Mouse (Mus musculus) macrophage (primary cell): ENCODE results near the gene Lrrc73. TPM values are rescaled to one million over a fixed set of nuclear protein-coding genes. Genes with fewer than 3 reads are reported as not detected.

Experiments
- H3K27ac ChIP-seq: fragments of 350-480 bp; formaldehyde crosslinking; 2 replicates; pipeline ENCODE4 v1.9.0; 2021
- H3K36me3 ChIP-seq: fragments of 350-480 bp; formaldehyde crosslinking; 2 replicates; pipeline ENCODE4 v1.9.0; 2021; ENCODE audit errors: inconsistent target
- H3K4me3 ChIP-seq: fragments of 350-480 bp; formaldehyde crosslinking; 2 replicates; pipeline ENCODE4 v1.9.0; 2021; ENCODE audit errors: inconsistent target
- H3K79me2 ChIP-seq: fragments of 350-480 bp; formaldehyde crosslinking; 2 replicates; pipeline ENCODE4 v1.9.0; 2021; ENCODE audit errors: inconsistent target
- WGBS: methylation state at CpG from one replicate; pipeline ENCODE4 v1.1.7; 2026; ENCODE audit warnings: inconsistent platforms; ENCODE audit not compliant: missing documents; 5-methylcytosine and 5-hydroxymethylcytosine counted together
- polyA plus RNA-seq: library from polyadenylated mRNA; stranded (reverse); fragments of 250-400 nt; gene quantifications from 3 replicates; pipeline ENCODE4 v1.2.4, GENCODE M21; 2018; ENCODE audit warnings: inconsistent platforms

Gene Lrrc73
- polyA plus RNA-seq, 1 experiment from 2014 or later = not detected

GRCm38 (mm10) chr17:46247512-46248188 is 5.7 kb upstream of the Lrrc73 start, which contains the start of the genes Polr1c and Yipf3:
TSS of gene Polr1c (minus strand) at chr17:46248054.
TSS of gene Yipf3 (plus strand) at chr17:46248080.
- peaks cover 61% of the 10 kb centered on the region for H3K36me3 ChIP-seq
- H3K79me2 ChIP-seq = peaks cover 39% of the 10 kb centered on the region
- WGBS = under 1% methylated on average over 53 of the region's 53 CpGs
- peak within 1 kb of the TSS; percentile 46 for H3K27ac ChIP-seq
- peak within 1 kb of the TSS; percentile 96 for H3K4me3 ChIP-seq

- Histone ChIP-seq H3K4me3 (peak overlapping the region; percentile 96), H3K79me2 (peaks cover 39% of the 10 kb centered on the region), H3K27ac (peak overlapping the region; percentile 46), H3K36me3 (peaks cover 56% of the 10 kb centered on the region)
- WGBS = 2% methylated on average over 36 of the region's 37 CpGs
Measured at GRCm38 (mm10) chr17:46248189-46248522, 5.2 kb upstream of the Lrrc73 start.

GRCm38 (mm10) chr17:46251174-46251573 is 2.2 kb upstream of the Lrrc73 start:
- WGBS = 96% methylated on average over 3 of the region's 7 CpGs
- Histone ChIP-seq H3K36me3 (peaks cover 26% of the 10 kb centered on the region; the same call in 1 of the 2 replicates), H3K27ac (no peak overlapping the region), H3K4me3 (no peak overlapping the region), H3K79me2 (peaks cover 39% of the 10 kb centered on the region)

- Histone ChIP-seq H3K27ac (no peak overlapping the region), H3K79me2 (peaks cover 25% of the 10 kb centered on the region), H3K4me3 (no peak overlapping the region), H3K36me3 (peaks cover 26% of the 10 kb centered on the region; the same call in 1 of the 2 replicates)
- whole genome bisulfite sequencing = 59% methylated on average over 14 of the region's 14 CpGs
Measured at GRCm38 (mm10) chr17:46252571-46253451, 520 bp upstream of the Lrrc73 start.

GRCm38 (mm10) chr17:46254106-46254505 is 775 bp downstream of the Lrrc73 start:
- WGBS = 1% methylated on average over 29 of the region's 54 CpGs
- no peak overlapping the region for H3K27ac ChIP-seq
- H3K4me3 ChIP-seq = no peak overlapping the region
- peaks cover 14% of the 10 kb centered on the region for H3K79me2 ChIP-seq
- H3K36me3 ChIP-seq = peaks cover 34% of the 10 kb centered on the region; the same call in 1 of the 2 replicates

- no peak overlapping the region for H3K4me3 ChIP-seq
- peaks cover 38% of the 10 kb centered on the region; the same call in 1 of the 2 replicates for H3K36me3 ChIP-seq
- H3K27ac ChIP-seq = no peak overlapping the region
- 54% methylated on average over 6 of the region's 6 CpGs for WGBS
- H3K79me2 ChIP-seq = peaks cover 4% of the 10 kb centered on the region; the same call in 1 of the 2 replicates
Measured at GRCm38 (mm10) chr17:46255147-46255546, 1.8 kb downstream of the Lrrc73 start.

- peaks cover 51% of the 10 kb centered on the region for H3K36me3 ChIP-seq
- 90% methylated on average over 29 of the region's 30 CpGs for WGBS
- no peak overlapping the region for H3K27ac ChIP-seq
- H3K79me2 ChIP-seq = no peaks in the 10 kb centered on the region
- no peak overlapping the region for H3K4me3 ChIP-seq
Measured at GRCm38 (mm10) chr17:46258279-46259053, 5.1 kb downstream of the Lrrc73 start.

GRCm38 (mm10) chr17:46259675-46260074 is 6.3 kb downstream of the Lrrc73 start:
- no peaks in the 10 kb centered on the region for H3K79me2 ChIP-seq
- H3K36me3 ChIP-seq = peaks cover 63% of the 10 kb centered on the region
- WGBS = 91% methylated on average over 17 of the region's 17 CpGs
- no peak overlapping the region for H3K4me3 ChIP-seq
- no peak overlapping the region for H3K27ac ChIP-seq

GRCm38 (mm10) chr17:46262201-46262694 is 8.9 kb downstream of the Lrrc73 start:
- H3K36me3 ChIP-seq = peaks cover 76% of the 10 kb centered on the region

GRCm38 (mm10) chr17:46265502-46265901 is 12.2 kb downstream of the Lrrc73 start:
- Histone ChIP-seq H3K79me2 (no peaks in the 10 kb centered on the region), H3K4me3 (no peak overlapping the region), H3K27ac (no peak overlapping the region), H3K36me3 (peaks cover 59% of the 10 kb centered on the region)
- WGBS = 96% methylated on average over 12 of the region's 12 CpGs

More at GRCm38 (mm10) chr17:46262201-46262694, 8.9 kb downstream of the Lrrc73 start:
- no peaks in the 10 kb centered on the region for H3K79me2 ChIP-seq
- no peak overlapping the region for H3K4me3 ChIP-seq
- 94% methylated on average over 5 of the region's 5 CpGs for WGBS
- H3K27ac ChIP-seq = no peak overlapping the region

- Histone ChIP-seq H3K4me3 (no peak overlapping the region), H3K36me3 (peaks cover 59% of the 10 kb centered on the region), H3K79me2 (no peaks in the 10 kb centered on the region), H3K27ac (no peak overlapping the region)
- 52% methylated on average over 14 of the region's 14 CpGs for WGBS
Measured at GRCm38 (mm10) chr17:46265918-46266618, 12.7 kb downstream of the Lrrc73 start.

GRCm38 (mm10) chr17:46266986-46267385 is 13.7 kb downstream of the Lrrc73 start:
- Histone ChIP-seq H3K36me3 (peaks cover 57% of the 10 kb centered on the region), H3K79me2 (no peaks in the 10 kb centered on the region), H3K27ac (no peak overlapping the region), H3K4me3 (no peak overlapping the region)
- WGBS = 93% methylated on average over 6 of the region's 6 CpGs

GRCm38 (mm10) chr17:46267511-46267910 is 14.2 kb downstream of the Lrrc73 start:
- H3K36me3 ChIP-seq = peaks cover 52% of the 10 kb centered on the region
- no peak overlapping the region for H3K4me3 ChIP-seq
- H3K27ac ChIP-seq = no peak overlapping the region
- 95% methylated on average over 7 of the region's 7 CpGs for WGBS
- H3K79me2 ChIP-seq = no peaks in the 10 kb centered on the region; the same call in 1 of the 2 replicates
